Mouse (Mus musculus): ENCODE measurements around the gene Slc28a2.
A peak's percentile ranks its signal among the peaks of the same experiment; 100 is the strongest.
"Not testable (repeated sequence)": the region's sequence is repeated elsewhere in the genome, so short reads cannot be mapped to it uniquely, and the experiment has no call there.

The Slc28a2 gene

DNA sequence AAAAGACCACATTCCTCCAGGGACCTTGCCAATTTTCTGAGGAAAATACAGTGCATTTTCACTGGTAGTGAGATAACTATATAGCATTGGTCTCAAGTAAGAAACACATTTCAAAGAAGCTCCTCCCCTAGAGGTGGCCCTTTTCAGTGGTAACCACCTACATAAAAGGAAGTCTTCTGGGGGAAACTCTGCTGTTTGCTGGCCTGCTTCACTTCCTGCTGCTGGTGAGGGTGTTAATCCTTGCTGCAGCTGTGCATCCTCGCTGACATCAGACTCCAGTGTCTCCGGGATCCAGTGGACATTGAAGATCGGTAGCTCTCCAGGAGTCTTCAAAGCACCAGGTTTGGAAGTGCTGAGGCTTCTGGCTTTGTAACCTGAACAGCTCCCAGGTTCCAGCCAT is at the start of gene Slc28a2:
TSS of gene Slc28a2 (plus strand) at position 278 of the 400 bp plus-strand sequence.
- not testable (repeated sequence) for DNase-seq (ENCODE audit: low spot score)

DNA sequence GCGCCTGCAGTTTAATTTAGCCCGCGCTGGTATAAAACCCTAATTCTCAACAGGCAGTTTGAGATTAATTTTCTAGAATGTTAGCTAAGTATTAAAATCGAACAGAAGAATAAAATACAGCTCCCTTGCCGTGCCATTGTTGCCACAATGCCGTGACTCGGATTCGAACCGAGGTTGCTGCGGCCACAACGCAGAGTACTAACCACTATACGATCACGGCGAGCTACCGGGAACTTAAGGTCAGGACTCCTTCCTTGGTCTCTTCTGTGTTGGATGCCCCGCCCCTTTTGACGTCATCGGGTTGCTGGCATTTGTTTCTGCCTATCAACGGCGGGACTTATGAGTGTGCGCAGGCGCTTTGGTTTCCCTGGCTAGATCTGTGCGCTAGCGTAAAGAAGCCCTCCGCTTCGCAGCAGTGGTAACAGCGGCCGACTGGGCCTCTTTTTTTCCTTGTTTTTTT is 49.0 kb upstream of the Slc28a2 start:
- peak; percentile 99 for DNase-seq (ENCODE audit: low spot score)

DNA sequence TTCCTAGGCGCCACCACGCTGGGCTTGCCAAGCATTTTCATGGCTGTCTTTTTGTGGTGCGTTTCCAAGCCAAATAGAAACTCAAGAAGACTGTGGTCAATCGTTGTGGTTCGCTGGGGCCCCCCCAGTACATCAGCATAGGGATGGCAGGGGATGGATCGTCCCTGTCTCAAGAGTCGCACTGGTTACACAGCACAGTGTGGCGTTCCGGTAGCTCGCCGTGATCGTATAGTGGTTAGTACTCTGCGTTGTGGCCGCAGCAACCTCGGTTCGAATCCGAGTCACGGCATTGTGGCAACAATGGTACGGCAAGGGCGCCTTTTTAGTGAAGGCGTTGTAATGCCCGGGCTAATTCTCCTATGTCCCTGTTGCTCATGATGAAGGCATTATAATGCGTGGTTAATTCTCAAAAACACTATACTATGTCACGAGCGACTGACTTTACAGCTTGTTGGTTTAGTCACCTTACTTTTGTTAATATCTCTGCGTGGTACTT is 48.5 kb upstream of the Slc28a2 start:
- no peak for DNase-seq (ENCODE audit: low spot score)

DNA sequence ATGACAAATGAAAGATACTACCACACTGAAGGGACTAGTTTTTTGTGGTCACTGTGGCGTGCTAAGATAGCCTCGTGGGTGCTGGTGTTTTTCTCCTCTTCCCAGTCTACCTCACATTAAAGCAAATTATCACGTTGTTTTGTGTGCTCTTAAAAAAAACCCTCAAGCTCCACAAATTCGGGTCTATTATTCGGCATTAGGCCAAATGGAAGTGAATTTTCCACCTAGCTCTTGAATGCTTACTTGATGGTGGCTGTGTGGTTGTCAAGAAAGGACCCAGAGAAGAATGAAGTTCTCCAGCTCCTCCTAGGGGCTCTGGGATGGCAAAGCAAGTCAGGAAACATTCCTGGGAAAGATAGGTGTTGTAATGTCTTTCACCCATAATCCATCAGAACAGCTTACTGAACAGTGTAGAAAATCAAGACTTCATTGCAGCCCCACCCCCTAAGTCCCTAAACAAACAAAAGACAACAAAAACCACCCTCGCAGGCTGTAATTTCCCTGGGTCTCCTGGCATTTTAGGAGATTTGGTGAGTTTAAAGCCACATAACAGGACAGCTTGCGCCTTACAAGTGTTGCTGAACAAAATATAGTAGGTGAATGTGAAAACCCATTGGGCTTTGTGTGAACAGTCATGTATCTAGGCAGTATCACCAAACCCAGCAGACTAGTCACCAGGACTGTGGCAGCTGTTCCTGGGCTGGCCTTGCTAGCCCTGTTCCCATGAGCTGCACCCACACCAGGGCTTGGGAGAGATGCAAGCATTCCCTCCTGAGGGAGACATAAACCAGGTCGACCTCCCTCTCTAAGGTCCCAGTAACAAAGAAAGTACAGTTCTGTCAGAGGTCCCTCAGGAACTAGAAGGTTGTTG is 47.6 kb upstream of the Slc28a2 start:
- DNase-seq (ENCODE audit: low spot score) = no peak

DNA sequence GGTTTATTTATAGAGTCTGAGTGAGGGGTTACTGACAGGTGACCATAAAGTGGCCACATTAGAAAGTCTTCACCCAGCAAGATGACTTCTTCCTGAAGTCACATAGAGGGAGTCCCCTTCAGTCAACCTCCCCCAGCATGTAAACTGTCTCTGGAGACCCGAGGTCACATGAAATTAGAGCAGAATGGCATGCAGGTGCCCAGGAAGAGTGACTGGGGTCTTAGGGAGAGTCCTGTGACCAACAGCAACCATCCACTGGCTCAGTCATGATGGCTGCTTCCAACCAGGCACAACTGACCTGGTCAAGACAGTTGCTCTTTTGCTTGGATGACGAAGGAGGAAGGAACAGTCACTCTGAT is 47.0 kb upstream of the Slc28a2 start:
- DNase-seq (ENCODE audit: low spot score) = no peak

DNA sequence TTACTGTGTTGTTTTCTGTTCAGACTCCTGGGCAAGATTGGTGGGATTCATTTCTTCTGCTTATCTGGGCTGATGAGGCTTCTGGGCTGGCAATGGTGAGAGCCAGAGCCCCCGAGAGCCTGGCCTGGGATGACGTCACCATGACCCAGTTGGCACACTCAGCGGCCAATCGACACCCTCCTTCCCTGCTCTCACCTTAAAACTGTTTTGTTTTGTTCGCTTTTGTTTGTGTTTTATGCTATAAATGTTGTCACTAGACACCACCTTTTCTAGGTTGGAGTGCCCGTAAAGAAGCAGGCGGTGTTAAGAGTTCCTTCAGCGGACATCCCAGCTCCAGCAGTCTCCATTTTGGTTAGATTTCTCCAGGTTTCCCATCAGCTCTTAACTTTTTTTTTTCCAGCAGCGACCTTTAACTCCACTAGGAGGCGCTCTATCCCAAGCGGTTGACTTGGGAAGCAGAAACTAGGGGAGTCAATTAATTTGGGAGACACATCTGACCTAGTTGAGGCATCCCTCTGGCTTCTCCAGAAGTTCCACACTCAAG is 45.4 kb upstream of the Slc28a2 start:
- DNase-seq (ENCODE audit: low spot score) = no peak

DNA sequence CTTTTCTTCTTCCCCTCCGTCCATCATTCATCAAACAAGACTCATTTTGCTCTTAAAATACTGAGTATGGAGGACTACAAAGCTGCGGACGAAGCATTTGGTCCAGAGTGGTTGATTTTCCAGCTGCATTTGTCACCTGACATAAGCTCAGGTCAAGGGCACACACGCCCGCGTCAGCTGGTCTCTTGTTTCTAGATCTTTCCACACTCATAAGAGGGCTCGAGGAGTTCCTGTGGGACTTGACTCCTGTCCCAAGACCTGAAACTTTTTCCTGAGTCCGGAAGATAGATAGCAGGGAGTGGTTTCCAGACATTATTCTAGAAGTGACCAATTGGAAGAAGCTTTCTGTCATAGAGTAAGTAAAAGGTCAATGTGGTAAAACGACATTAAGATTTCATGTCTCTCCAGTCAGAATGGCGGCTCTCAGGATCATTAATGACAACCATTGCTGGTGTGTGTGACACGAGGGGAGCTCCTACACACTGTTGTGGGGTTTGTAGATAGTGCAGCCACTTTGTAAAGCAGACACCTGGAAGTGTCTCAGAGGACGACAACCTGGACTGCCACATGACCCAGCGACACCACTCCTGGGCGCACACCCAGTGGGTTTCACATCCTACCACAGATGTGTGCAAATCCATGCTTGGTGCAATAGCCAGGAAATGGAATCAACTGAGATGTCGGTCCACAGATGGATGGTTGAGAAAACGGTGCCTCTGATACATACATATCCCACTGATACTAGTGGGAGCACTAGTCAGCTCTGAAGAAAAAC is 44.8 kb upstream of the Slc28a2 start:
- DNase-seq (ENCODE audit: low spot score) = no peak

DNA sequence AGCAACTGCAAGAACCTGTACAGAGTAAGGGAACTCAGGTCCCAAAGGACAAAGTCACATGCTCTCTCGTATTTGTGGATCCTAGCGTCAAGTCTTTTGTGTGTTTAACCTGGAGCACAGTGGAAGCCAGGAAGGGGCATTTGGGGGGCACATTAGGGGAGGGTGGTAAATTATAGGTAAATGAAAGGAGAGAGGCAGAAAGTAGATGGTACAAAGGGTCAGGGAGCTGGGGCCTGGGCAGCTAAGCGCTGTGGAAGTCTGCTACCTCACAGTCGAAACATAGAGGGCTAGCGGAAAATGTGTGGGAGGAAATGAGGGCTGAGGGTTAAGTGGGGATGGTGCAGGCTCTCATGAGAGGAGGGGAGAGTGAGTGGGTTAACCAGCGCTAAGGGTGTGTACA is 44.2 kb upstream of the Slc28a2 start:
- DNase-seq (ENCODE audit: low spot score) = no peak

DNA sequence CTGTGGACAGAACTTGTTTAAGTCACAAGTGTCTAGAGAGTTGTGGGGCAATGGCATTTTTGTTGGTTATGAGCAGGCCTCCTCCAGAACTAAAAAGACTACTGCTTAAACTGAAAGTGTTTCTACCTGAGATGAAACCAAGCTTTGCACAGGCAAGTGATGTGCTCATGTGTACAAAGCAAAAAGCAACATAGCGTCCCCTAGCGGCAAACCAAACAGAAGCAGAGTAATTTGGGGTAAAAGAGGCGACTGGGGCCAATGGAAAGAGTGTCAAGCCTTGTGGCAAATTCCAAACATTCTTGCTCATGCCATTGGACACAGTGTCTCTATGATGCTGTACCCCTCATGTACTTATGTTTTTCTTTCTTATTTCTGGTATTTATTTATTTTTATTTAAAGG is 41.2 kb upstream of the Slc28a2 start:
- no peak for DNase-seq (ENCODE audit: low spot score)

DNA sequence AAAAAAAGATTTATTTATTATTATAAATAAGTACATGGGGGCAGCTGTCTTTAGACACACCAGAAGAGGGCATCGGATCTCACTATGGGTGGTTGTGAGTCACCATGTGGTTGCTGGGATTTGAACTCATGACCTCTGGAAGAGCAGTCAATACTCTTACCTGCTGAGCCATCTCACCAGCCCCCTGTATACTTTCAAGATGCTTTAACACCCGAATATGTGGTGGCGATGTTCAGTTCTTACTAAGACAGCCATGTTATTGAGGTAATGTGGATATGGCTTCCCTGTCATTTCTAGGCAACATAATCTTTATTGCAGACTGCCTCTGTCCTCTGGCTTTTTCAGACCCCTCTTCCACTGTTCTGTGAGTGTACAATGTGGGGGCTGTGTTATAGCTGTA is 39.1 kb upstream of the Slc28a2 start:
- DNase-seq (ENCODE audit: low spot score) = not testable (repeated sequence)

DNA sequence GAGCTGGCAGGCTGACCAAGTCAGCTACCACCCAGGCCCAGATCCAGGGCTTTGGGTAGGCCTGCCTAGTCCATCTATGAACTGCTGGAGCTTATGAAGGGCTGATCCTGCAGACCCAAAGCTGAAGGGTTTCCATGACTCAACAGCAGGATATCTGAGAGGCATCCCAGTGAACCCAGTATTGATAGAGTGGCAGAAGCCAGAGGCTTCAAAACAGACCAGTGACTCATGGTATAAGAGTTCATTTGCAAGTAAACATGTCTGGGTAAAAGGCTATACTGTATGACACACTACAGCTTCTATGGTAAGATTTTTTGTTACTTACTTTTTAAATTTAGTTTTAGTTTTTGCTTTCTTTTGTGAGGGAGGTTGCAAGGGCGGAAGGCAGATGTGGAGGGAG is 30.1 kb upstream of the Slc28a2 start:
- DNase-seq (ENCODE audit: low spot score) = no peak

DNA sequence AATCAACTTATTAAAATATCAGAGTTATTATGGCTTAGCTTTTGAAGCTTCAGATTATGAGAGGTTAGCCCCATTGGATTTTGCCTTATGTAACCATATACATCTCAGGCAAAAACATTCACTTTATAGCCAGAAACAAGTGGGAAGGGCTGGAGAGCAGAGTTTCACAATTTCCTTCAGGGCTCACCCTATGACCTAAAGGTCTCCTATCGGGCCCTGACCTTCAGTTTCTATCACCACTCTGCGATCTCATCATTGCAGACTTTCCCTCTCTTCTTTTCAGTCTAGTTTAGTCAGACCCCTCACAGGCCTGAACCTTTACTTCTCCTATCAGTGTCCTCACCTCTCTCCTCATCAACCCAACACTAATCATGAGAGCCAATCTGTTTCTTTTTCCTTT is 18.7 kb upstream of the Slc28a2 start:
- DNase-seq (ENCODE audit: low spot score) = no peak

DNA sequence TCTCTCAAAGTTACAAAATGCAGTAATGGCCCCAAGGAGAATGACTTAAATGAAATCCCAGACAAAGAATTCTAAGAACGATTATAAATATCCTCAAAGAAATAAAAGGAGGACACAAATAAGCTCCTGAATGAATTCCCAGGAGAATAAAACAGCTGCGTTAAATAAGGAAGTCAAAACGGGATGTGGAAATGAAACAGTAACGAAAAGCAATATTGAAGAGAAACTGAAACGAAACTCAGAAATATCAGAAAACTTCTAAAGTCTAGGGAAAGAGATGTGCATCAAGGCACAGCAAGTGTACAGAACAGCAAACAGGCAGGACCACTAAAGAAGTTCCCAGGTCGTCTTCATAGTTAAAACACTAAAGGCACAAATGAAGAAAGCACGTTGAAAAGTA is 17.3 kb upstream of the Slc28a2 start:
- DNase-seq (ENCODE audit: low spot score) = no peak

DNA sequence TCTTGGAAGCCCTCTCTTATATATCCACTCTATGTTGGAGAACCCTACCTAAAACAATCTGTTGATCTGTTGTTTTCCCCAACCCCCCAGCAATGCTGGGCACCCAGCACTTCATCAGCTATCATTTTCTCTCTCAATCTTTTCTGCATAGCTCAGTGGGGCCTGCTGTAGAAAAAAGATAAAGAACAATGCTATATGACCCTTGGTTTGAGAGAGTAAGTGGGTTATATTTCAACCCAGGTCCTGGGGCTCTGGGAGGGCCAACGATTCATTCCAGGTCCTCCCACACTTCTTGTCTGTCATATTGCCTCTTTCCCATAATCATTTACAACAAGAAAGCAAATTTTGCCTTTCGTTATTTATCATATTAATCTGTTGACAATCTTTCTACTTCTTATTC is 368 bp downstream of the Slc28a2 start:
- not testable (repeated sequence) for DNase-seq (ENCODE audit: low spot score)

DNA sequence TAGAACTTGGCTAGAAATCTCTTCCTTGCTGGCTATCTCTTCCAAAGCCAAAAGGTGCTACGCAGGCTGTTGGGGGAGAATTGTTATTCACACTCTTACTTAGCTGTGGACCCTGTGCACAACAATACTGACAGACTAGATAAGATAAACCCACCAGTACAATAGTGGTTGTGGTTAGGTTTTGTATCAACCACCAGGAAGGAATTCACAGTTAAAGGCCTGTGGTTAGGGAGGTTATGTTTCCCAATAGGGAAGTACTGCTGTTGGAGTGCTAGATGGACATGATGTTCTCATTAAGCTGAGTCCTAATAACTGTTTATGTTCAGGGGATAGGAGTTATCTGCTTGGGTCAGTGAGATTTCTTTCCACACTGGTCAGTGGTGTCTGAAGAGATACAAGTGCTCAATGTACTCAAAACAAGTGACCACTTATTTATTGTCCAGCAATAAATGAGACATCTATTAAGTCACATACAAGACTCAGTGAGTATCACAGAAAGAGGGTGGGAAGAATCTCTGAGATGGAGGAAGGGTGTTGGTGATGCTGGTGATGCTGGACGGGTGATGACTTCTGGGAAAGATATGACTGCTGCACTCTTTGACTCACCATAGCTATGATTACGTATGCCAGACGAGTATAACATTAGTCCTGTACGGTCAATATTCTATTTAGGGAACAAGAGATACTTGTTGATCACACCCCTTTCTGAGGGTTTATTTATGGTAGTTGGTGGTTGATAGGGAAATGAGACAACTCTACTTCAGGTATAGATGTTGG is 12.6 kb downstream of the Slc28a2 start:
- DNase-seq (ENCODE audit: low spot score) = not testable (repeated sequence)

DNA sequence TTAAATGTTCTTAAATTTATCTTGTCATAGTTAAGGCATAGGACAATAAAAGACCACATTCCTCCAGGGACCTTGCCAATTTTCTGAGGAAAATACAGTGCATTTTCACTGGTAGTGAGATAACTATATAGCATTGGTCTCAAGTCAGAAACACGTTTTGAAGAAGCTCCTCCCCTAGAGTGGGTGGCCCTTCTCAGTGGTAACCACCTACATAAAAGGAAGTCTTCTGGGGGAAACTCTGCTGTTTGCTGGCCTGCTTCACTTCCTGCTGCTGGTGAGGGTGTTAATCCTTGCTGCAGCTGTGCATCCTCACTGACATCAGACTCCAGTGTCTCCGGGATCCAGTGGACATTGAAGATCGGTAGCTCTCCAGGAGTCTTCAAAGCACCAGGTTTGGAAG is 14.2 kb downstream of the Slc28a2 start:
- not testable (repeated sequence) for DNase-seq (ENCODE audit: low spot score)

DNA sequence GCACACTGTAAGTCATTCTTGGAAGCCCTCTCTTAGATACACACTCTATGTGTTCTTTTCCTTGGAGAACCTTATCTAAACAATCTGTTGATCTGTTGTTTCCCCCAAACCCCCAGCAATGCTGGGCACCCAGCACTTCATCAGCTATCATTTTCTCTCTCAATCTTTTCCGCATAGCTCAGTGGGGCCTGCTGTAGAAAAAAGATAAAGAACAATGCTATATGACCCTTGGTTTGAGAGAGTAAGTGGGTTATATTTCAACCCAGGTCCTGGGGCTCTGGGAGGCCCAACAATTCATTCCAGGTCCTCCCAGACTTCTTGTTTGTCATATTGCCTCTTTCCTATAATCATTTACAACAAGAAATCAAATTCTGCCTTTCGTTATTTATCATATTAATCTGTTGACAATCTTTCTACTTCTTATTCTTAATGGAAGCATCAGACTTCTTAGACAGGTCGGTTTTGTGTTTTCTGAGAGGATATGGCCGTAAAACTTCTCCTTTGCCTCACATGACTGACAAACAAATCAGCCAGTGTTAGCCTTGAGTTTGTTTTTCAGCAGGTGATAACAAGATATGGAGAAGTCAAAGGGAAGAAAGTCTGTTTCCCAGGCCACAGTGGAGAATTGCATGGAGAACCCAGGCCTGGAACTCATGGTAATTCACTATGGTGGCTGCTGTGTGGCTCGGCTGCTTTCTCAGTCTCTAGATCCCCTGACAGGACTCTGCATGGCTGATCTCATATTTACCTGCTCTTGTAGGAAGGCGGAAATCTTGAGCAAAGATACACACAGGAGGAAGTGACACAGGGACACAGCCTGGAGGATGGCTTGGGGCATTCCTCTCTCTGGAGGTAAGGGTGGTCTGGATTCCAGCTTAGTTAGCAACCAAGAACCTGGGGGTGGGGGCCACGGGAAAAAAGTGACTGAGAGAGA is 15.0 kb downstream of the Slc28a2 start:
- DNase-seq (ENCODE audit: low spot score) = no peak

DNA sequence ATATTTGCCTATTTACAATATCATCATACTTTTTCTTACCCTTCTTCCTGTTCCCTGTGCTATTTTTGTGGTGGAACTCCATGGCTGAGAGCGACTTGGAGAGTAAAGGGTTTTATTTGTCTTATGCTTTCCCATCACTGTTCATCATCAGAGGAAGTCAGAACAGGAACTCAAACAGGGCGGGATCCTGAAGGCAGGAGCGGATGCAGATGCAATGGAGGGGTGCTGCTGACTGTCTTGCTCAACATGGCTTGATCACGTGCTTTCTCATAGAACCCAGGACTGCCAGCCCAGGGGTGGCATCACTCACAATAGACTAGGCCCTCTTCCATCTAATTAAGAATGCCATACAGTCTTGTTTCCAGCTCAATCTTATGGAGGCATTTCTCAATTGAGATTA is 24.1 kb downstream of the Slc28a2 start:
- no peak for DNase-seq (ENCODE audit: low spot score)

DNA sequence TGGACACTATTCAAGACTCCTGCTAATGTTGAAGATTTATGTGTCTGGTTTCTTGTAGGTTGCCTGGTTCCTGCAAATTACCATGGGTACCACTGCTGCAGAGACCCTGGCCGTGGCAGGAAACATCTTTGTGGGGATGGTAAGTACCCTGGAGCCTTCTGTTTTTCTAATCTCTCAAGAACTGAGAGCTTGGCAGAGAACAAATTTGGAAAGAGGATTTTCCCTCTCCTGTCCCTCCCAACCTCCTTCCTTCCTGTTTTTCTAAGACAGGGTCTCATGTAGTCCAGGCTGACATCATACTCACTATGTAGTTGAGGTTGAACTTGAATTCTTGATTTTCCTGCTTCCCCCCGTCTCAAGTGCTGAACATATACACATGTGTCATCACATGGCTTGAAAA is 26.1 kb downstream of the Slc28a2 start:
- DNase-seq (ENCODE audit: low spot score) = no peak

DNA sequence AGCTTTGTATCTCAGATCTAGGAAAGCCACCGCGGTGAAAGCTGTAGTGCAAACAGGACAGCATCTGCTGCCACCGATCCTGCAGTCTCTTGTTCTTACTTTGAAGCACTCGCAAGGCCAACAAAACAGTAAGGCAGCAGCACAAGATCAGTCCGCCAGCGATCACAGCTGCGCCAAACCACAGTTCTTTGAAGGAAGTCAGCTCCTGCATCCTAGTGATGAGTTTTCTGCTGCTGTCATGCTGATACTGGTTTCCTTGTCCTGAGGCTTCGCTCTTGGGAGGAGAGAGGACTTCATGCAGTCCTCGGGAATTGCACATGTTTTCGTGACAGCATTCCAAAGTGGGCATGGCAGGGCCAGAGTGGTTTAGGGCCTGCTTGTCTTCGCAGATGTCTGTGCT is 40.6 kb downstream of the Slc28a2 start:
- DNase-seq (ENCODE audit: low spot score) = peak; percentile 1
